Mouse (Mus musculus): ENCODE measurements around the gene Epn2. TPM values are rescaled to one million over a fixed set of nuclear protein-coding genes. Genes with fewer than 3 reads are reported as not detected.

Epn2 gene
- polyA plus RNA-seq, 1 experiment from 2014 or later, result 5.2 TPM

- Histone ChIP-seq H3K27ac (no peak overlapping the region), H3K27me3 (replicated peaks) (peaks cover 90% of the 10 kb centered on the region), H3K9ac (no peak overlapping the region), H3K4me2 (peak overlapping the region; percentile 23; the same call in 1 of the 2 replicates), H3K36me3 (no peaks in the 10 kb centered on the region), H3K4me3 (no peak overlapping the region), H3K9me3 (replicated peaks) (no peaks in the 10 kb centered on the region), H3K4me1 (peaks cover 11% of the 10 kb centered on the region)
- no peak for ATAC-seq
- WGBS (ENCODE audit: insufficient replicate concordance), result 19% methylated on average over 19 of the region's 22 CpGs
These were observed 36.4 kb upstream of the Epn2 start for GRCm38 (mm10) chr11:61615686-61616522.

- ATAC-seq, result no peak
- no peak overlapping the region for H3K27ac ChIP-seq
- H3K4me1 ChIP-seq, result no peaks in the 10 kb centered on the region
- no peaks in the 10 kb centered on the region for H3K36me3 ChIP-seq
- peaks cover 81% of the 10 kb centered on the region for H3K27me3 ChIP-seq (replicated peaks)
- 44% methylated on average over 5 of the region's 5 CpGs for WGBS (ENCODE audit: insufficient replicate concordance)
- H3K4me3 ChIP-seq, result no peak overlapping the region
- H3K9me3 ChIP-seq (replicated peaks), result no peaks in the 10 kb centered on the region
- H3K4me2 ChIP-seq, result no peak overlapping the region
- no peak overlapping the region for H3K9ac ChIP-seq
These were observed 34.9 kb upstream of the Epn2 start for GRCm38 (mm10) chr11:61614401-61614800.

- ATAC-seq, result no peak
- Histone ChIP-seq H3K27ac (no peak overlapping the region), H3K4me3 (no peak overlapping the region), H3K4me2 (no peak overlapping the region), H3K4me1 (no peaks in the 10 kb centered on the region), H3K27me3 (replicated peaks) (peaks cover 59% of the 10 kb centered on the region), H3K9ac (no peak overlapping the region), H3K36me3 (no peaks in the 10 kb centered on the region), H3K9me3 (replicated peaks) (no peaks in the 10 kb centered on the region)
- WGBS (ENCODE audit: insufficient replicate concordance), result 65% methylated on average over 4 of the region's 4 CpGs
These were observed 32.7 kb upstream of the Epn2 start for GRCm38 (mm10) chr11:61612116-61612635.

GRCm38 (mm10) chr11:61611197-61611596, 31.7 kb upstream of the Epn2 start:
- Histone ChIP-seq H3K9ac (no peak overlapping the region), H3K27me3 (replicated peaks) (peaks cover 59% of the 10 kb centered on the region), H3K9me3 (replicated peaks) (peaks cover 7% of the 10 kb centered on the region; the same call in 1 of the 2 replicates), H3K36me3 (no peaks in the 10 kb centered on the region), H3K4me2 (no peak overlapping the region), H3K27ac (no peak overlapping the region), H3K4me3 (no peak overlapping the region), H3K4me1 (no peaks in the 10 kb centered on the region)
- WGBS (ENCODE audit: insufficient replicate concordance), result 66% methylated on average over 3 of the region's 3 CpGs
- ATAC-seq, result no peak

GRCm38 (mm10) chr11:61608072-61608471, 28.6 kb upstream of the Epn2 start:
- ATAC-seq, result no peak
- H3K4me2 ChIP-seq, result no peak overlapping the region
- H3K36me3 ChIP-seq, result no peaks in the 10 kb centered on the region
- no peak overlapping the region for H3K4me3 ChIP-seq
- WGBS (ENCODE audit: insufficient replicate concordance), result 60% methylated on average over 4 of the region's 4 CpGs
- no peak overlapping the region for H3K9ac ChIP-seq
- no peak overlapping the region for H3K27ac ChIP-seq
- H3K4me1 ChIP-seq, result no peaks in the 10 kb centered on the region
- peaks cover 7% of the 10 kb centered on the region; the same call in 1 of the 2 replicates for H3K9me3 ChIP-seq (replicated peaks)
- peaks cover 51% of the 10 kb centered on the region for H3K27me3 ChIP-seq (replicated peaks)

- Histone ChIP-seq H3K4me2 (no peak overlapping the region), H3K27me3 (replicated peaks) (peaks cover 75% of the 10 kb centered on the region), H3K36me3 (no peaks in the 10 kb centered on the region), H3K9me3 (replicated peaks) (peaks cover 7% of the 10 kb centered on the region; the same call in 1 of the 2 replicates), H3K4me3 (no peak overlapping the region), H3K4me1 (no peaks in the 10 kb centered on the region), H3K9ac (no peak overlapping the region), H3K27ac (no peak overlapping the region)
- WGBS (ENCODE audit: insufficient replicate concordance), result 17% methylated on average over 7 of the region's 7 CpGs
- peak; percentile 46; the same call in 1 of the 2 replicates for ATAC-seq
These were observed 23.2 kb upstream of the Epn2 start for GRCm38 (mm10) chr11:61602705-61603104.

GRCm38 (mm10) chr11:61601465-61601864, 22.0 kb upstream of the Epn2 start:
- Histone ChIP-seq H3K36me3 (no peaks in the 10 kb centered on the region), H3K4me1 (no peaks in the 10 kb centered on the region), H3K4me2 (no peak overlapping the region), H3K4me3 (no peak overlapping the region), H3K9me3 (replicated peaks) (peaks cover 2% of the 10 kb centered on the region; the same call in 1 of the 2 replicates), H3K27me3 (replicated peaks) (peaks cover 74% of the 10 kb centered on the region), H3K27ac (no peak overlapping the region), H3K9ac (no peak overlapping the region)
- ATAC-seq, result no peak
- WGBS (ENCODE audit: insufficient replicate concordance), result 41% methylated on average over 3 of the region's 3 CpGs

- Histone ChIP-seq H3K27me3 (replicated peaks) (peaks cover 50% of the 10 kb centered on the region), H3K4me1 (no peaks in the 10 kb centered on the region)
- 40% methylated on average over 6 of the region's 6 CpGs for WGBS (ENCODE audit: insufficient replicate concordance)
These were observed 18.9 kb upstream of the Epn2 start for GRCm38 (mm10) chr11:61598367-61598766.

GRCm38 (mm10) chr11:61597471-61597870, 18.0 kb upstream of the Epn2 start:
- no peak for ATAC-seq
- no peak overlapping the region for H3K27ac ChIP-seq
- peaks cover 55% of the 10 kb centered on the region for H3K27me3 ChIP-seq (replicated peaks)
- H3K9me3 ChIP-seq (replicated peaks), result no peaks in the 10 kb centered on the region
- WGBS (ENCODE audit: insufficient replicate concordance), result 64% methylated on average over 2 of the region's 2 CpGs
- H3K9ac ChIP-seq, result no peak overlapping the region
- no peak overlapping the region for H3K4me3 ChIP-seq
- H3K4me1 ChIP-seq, result no peaks in the 10 kb centered on the region
- H3K4me2 ChIP-seq, result no peak overlapping the region
- no peaks in the 10 kb centered on the region for H3K36me3 ChIP-seq

More at GRCm38 (mm10) chr11:61598367-61598766, 18.9 kb upstream of the Epn2 start:
- no peak overlapping the region for H3K27ac ChIP-seq
- H3K4me3 ChIP-seq, result no peak overlapping the region
- no peaks in the 10 kb centered on the region for H3K36me3 ChIP-seq
- H3K9ac ChIP-seq, result no peak overlapping the region
- H3K4me2 ChIP-seq, result no peak overlapping the region
- H3K9me3 ChIP-seq (replicated peaks), result no peaks in the 10 kb centered on the region
- no peak for ATAC-seq

GRCm38 (mm10) chr11:61593069-61593468, 13.6 kb upstream of the Epn2 start:
- H3K4me1 ChIP-seq, result no peaks in the 10 kb centered on the region
- no peaks in the 10 kb centered on the region for H3K9me3 ChIP-seq (replicated peaks)
- H3K27ac ChIP-seq, result no peak overlapping the region
- no peak overlapping the region for H3K4me2 ChIP-seq
- H3K4me3 ChIP-seq, result no peak overlapping the region
- no peak overlapping the region for H3K9ac ChIP-seq
- H3K27me3 ChIP-seq (replicated peaks), result peaks cover 47% of the 10 kb centered on the region
- no peak for ATAC-seq
- no peaks in the 10 kb centered on the region for H3K36me3 ChIP-seq

- H3K27me3 ChIP-seq (replicated peaks), result peaks cover 48% of the 10 kb centered on the region
- no peaks in the 10 kb centered on the region for H3K4me1 ChIP-seq
- no peaks in the 10 kb centered on the region for H3K36me3 ChIP-seq
- no peaks in the 10 kb centered on the region for H3K9me3 ChIP-seq (replicated peaks)
- no peak overlapping the region for H3K27ac ChIP-seq
- H3K4me2 ChIP-seq, result no peak overlapping the region
- 76% methylated on average over 3 of the region's 3 CpGs for WGBS (ENCODE audit: insufficient replicate concordance)
- no peak overlapping the region for H3K4me3 ChIP-seq
- no peak overlapping the region for H3K9ac ChIP-seq
- no peak for ATAC-seq
These were observed 12.6 kb upstream of the Epn2 start for GRCm38 (mm10) chr11:61592061-61592460.

GRCm38 (mm10) chr11:61590516-61591213, 11.2 kb upstream of the Epn2 start:
- Histone ChIP-seq H3K9me3 (replicated peaks) (no peaks in the 10 kb centered on the region), H3K4me3 (no peak overlapping the region), H3K4me2 (no peak overlapping the region), H3K9ac (no peak overlapping the region), H3K27ac (no peak overlapping the region), H3K36me3 (no peaks in the 10 kb centered on the region), H3K27me3 (replicated peaks) (peaks cover 51% of the 10 kb centered on the region), H3K4me1 (no peaks in the 10 kb centered on the region)
- ATAC-seq, result no peak
- 57% methylated on average over 7 of the region's 7 CpGs for WGBS (ENCODE audit: insufficient replicate concordance)

Data from liver, embryonic 12.5 days (tissue).